Mouse (Mus musculus): ENCODE measurements around the gene Ly6g6f. TPM values are rescaled to one million over a fixed set of nuclear protein-coding genes. Genes with fewer than 3 reads are reported as not detected.

Gene Ly6g6f
- total and polyA plus RNA-seq, 3 experiments = 0.10 to 0.27 TPM; not detected in 1

DNA sequence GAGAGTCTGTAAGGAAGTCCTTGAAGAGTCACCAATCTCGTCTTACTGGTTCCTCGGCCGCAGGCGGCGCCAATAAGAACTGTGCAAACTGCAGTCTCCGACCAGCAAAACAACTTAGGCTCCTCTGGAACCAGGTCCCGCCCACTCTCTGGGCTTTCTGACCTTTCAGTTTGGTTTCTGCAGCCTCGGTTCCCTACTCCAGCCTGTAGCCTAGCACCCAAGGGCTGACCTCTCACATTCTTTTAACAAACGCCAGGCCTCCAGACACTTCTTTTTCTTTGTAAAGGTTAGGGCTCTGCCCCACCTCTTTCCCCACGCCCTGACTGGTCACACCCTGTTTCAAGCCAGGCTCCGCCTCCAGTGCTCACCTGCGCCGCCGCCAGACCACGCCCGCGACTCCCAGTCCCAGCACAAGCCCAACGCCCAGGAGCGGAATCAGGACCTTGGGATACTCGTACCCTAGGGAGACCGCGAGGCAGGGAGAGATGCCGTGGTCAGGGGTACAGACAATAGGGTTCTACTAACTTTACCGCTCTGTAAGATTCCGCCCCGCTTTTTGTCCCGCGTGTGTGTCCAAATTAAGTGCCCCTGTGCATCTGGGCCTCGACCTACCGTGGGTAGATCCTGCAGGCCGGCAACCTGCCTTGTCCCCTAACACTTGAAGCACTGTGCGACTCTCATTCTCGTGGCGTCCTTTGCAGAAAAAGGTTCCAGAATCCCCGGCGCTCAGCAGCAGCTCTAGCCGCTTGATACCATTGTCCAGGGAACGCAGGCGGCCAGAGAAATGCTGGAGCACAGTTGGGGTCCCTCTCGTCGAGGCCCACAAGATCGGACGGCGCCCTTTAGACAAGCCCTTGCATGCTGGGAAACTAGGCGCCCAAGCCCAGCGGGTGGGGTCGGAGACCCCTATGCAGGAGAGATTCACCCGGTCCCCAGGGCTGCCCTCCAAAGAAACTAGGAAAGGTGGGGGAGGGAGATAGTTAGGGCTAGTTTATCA is 20.2 kb downstream of the Ly6g6f start, which contains the start of gene Ly6g6c:
TSS of gene Ly6g6c (plus strand) at position 438 of the 997 bp plus-strand sequence.
- DNase-seq (ENCODE audit: low spot score) (no peak), ATAC-seq (ENCODE audit: extremely low read depth, insufficient number of reproducible peaks, low FRiP score, poor library complexity, severe bottlenecking) (no peak)
- Histone ChIP-seq H3K27me3 (ENCODE audit: insufficient read depth, low read length) (peaks cover 52% of the 10 kb centered on the region), H3K9me3 (replicated peaks) (no peaks in the 10 kb centered on the region), H3K4me3 (ENCODE audit: low read depth, low read length) (peak within 1 kb of the TSS; percentile 49; the same call in 1 of the 2 replicates), H3K36me3 (replicated peaks) (peaks cover 33% of the 10 kb centered on the region), H3K4me1 (ENCODE audit: insufficient read depth, low read depth, low read length) (peaks cover 44% of the 10 kb centered on the region)
- TF ChIP-seq CTCF (IDR thresholded peaks at IDR 0.05; ENCODE audit: low read depth, low read length) (no peak), GATA1 (IDR thresholded peaks at IDR 0.05; ENCODE audit: borderline replicate concordance, low read length) (no peak), POLR2AphosphoS5 (IDR thresholded peaks at IDR 0.05; ENCODE audit: insufficient replicate concordance, low read depth, low read length) (no peak), GATA2 (IDR thresholded peaks at IDR 0.05; ENCODE audit: borderline replicate concordance, low read depth, low read length) (no peak), TAL1 (conservative IDR thresholded peaks at IDR 0.05; ENCODE audit: low read depth, low read length) (no peak)

GRCm38 (mm10) chr17:35064378-35064877 is 21.0 kb downstream of the Ly6g6f start:
- Histone ChIP-seq H3K27me3 (ENCODE audit: insufficient read depth, low read length) (peaks cover 47% of the 10 kb centered on the region), H3K36me3 (replicated peaks) (peaks cover 36% of the 10 kb centered on the region)

DNA sequence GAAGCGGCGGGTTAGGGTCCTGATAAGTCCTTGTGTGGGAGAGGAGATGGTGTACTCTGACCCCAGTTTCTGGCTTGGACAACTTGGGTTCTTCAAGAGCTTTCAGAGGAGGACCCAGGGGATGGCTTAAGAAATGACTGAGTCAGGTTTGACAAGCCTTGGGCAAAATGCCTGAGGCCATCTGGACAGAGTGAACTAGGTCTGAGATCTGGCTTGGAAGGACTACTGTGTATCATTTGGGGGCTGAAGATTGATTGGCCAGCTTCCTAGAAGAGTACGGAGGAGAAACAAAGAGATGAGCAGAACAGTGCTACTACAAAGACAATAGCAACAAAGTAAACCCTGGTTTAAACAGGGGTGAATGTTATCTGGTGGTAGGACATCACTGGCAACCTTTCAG is 21.9 kb downstream of the Ly6g6f start:
- TF ChIP-seq POLR2AphosphoS5 (IDR thresholded peaks at IDR 0.05; ENCODE audit: insufficient replicate concordance, low read depth, low read length) (no peak), TAL1 (conservative IDR thresholded peaks at IDR 0.05; ENCODE audit: low read depth, low read length) (no peak), CTCF (IDR thresholded peaks at IDR 0.05; ENCODE audit: low read depth, low read length) (no peak), GATA2 (IDR thresholded peaks at IDR 0.05; ENCODE audit: borderline replicate concordance, low read depth, low read length) (no peak), GATA1 (IDR thresholded peaks at IDR 0.05; ENCODE audit: borderline replicate concordance, low read length) (no peak)
- peaks cover 41% of the 10 kb centered on the region for H3K36me3 ChIP-seq (replicated peaks)
- DNase-seq (ENCODE audit: low spot score) = no peak
- H3K4me3 ChIP-seq (ENCODE audit: low read depth, low read length) = no peak overlapping the region
- H3K4me1 ChIP-seq (ENCODE audit: insufficient read depth, low read depth, low read length) = peaks cover 57% of the 10 kb centered on the region
- no peaks in the 10 kb centered on the region for H3K9me3 ChIP-seq (replicated peaks)
- peaks cover 37% of the 10 kb centered on the region for H3K27me3 ChIP-seq (ENCODE audit: insufficient read depth, low read length)
- no peak for ATAC-seq (ENCODE audit: extremely low read depth, insufficient number of reproducible peaks, low FRiP score, poor library complexity, severe bottlenecking)

More at GRCm38 (mm10) chr17:35064378-35064877, 21.0 kb downstream of the Ly6g6f start:
- Histone ChIP-seq H3K9me3 (replicated peaks) (no peaks in the 10 kb centered on the region), H3K4me1 (ENCODE audit: insufficient read depth, low read depth, low read length) (peaks cover 51% of the 10 kb centered on the region), H3K4me3 (ENCODE audit: low read depth, low read length) (no peak overlapping the region; the same call in 1 of the 2 replicates)
- no peak for ATAC-seq (ENCODE audit: extremely low read depth, insufficient number of reproducible peaks, low FRiP score, poor library complexity, severe bottlenecking)
- TF ChIP-seq POLR2AphosphoS5 (IDR thresholded peaks at IDR 0.05; ENCODE audit: insufficient replicate concordance, low read depth, low read length) (no peak), TAL1 (conservative IDR thresholded peaks at IDR 0.05; ENCODE audit: low read depth, low read length) (no peak)
- DNase-seq (ENCODE audit: low spot score) = no peak

- TF ChIP-seq POLR2AphosphoS5 (IDR thresholded peaks at IDR 0.05; ENCODE audit: insufficient replicate concordance, low read depth, low read length) (no peak), GATA1 (IDR thresholded peaks at IDR 0.05; ENCODE audit: borderline replicate concordance, low read length) (no peak), CTCF (IDR thresholded peaks at IDR 0.05; ENCODE audit: low read depth, low read length) (no peak), TAL1 (conservative IDR thresholded peaks at IDR 0.05; ENCODE audit: low read depth, low read length) (no peak), GATA2 (IDR thresholded peaks at IDR 0.05; ENCODE audit: borderline replicate concordance, low read depth, low read length) (no peak)
- ATAC-seq (ENCODE audit: extremely low read depth, insufficient number of reproducible peaks, low FRiP score, poor library complexity, severe bottlenecking) = no peak
- no peak for DNase-seq (ENCODE audit: low spot score)
- Histone ChIP-seq H3K4me1 (ENCODE audit: insufficient read depth, low read depth, low read length) (peaks cover 68% of the 10 kb centered on the region), H3K4me3 (ENCODE audit: low read depth, low read length) (no peak overlapping the region), H3K36me3 (replicated peaks) (peaks cover 62% of the 10 kb centered on the region), H3K27me3 (ENCODE audit: insufficient read depth, low read length) (peaks cover 18% of the 10 kb centered on the region), H3K9me3 (replicated peaks) (no peaks in the 10 kb centered on the region)
Measured at GRCm38 (mm10) chr17:35061299-35061698, 24.1 kb downstream of the Ly6g6f start.

DNA sequence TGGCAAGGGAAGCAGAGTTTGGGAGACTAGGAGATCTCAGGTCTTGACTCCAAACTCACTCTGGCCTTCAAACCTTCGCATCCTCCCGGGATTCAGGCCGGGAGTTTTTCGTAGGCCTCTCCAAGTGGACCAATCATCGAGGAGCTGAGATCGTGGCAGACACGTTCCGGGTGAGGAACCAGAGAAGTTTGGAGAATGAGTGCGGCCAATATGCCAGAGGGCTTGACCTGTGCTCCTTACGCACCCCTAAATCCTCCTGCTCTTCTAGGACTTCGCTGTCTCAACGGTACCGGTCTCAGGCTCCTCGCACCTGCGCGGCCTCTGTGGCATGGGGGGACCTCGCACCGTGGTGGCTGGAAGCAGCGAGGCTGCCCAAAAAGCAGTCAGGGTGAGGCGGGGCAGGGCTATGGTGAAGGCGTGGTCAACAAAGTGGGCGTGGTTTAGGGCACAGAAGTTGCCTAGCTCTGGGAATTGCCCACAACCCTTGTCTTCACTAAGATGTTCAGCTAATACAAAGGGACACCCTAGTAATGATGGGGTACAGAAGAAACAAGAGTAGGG is 24.6 kb downstream of the Ly6g6f start:
- H3K27me3 ChIP-seq (ENCODE audit: insufficient read depth, low read length) = peaks cover 13% of the 10 kb centered on the region
- peaks cover 70% of the 10 kb centered on the region for H3K4me1 ChIP-seq (ENCODE audit: insufficient read depth, low read depth, low read length)
- no peaks in the 10 kb centered on the region for H3K9me3 ChIP-seq (replicated peaks)
- peak overlapping the region; percentile 76; the same call in 1 of the 2 replicates for H3K4me3 ChIP-seq (ENCODE audit: low read depth, low read length)
- peaks cover 66% of the 10 kb centered on the region for H3K36me3 ChIP-seq (replicated peaks)
- DNase-seq (ENCODE audit: low spot score) = no peak
- ATAC-seq (ENCODE audit: extremely low read depth, insufficient number of reproducible peaks, low FRiP score, poor library complexity, severe bottlenecking) = no peak
- no peak for TF ChIP-seq POLR2AphosphoS5 (IDR thresholded peaks at IDR 0.05; ENCODE audit: insufficient replicate concordance, low read depth, low read length)
- TF ChIP-seq CTCF (IDR thresholded peaks at IDR 0.05; ENCODE audit: low read depth, low read length) = no peak
- TF ChIP-seq TAL1 (conservative IDR thresholded peaks at IDR 0.05; ENCODE audit: low read depth, low read length) = no peak
- TF ChIP-seq GATA2 (IDR thresholded peaks at IDR 0.05; ENCODE audit: borderline replicate concordance, low read depth, low read length) = no peak
- no peak for TF ChIP-seq GATA1 (IDR thresholded peaks at IDR 0.05; ENCODE audit: borderline replicate concordance, low read length)

- Histone ChIP-seq H3K4me1 (ENCODE audit: insufficient read depth, low read depth, low read length) (peaks cover 69% of the 10 kb centered on the region), H3K27me3 (ENCODE audit: insufficient read depth, low read length) (peaks cover 6% of the 10 kb centered on the region), H3K4me3 (ENCODE audit: low read depth, low read length) (peak overlapping the region; percentile 76), H3K36me3 (replicated peaks) (peaks cover 74% of the 10 kb centered on the region), H3K9me3 (replicated peaks) (no peaks in the 10 kb centered on the region)
- no peak for DNase-seq (ENCODE audit: low spot score)
- TF ChIP-seq TAL1 (conservative IDR thresholded peaks at IDR 0.05; ENCODE audit: low read depth, low read length) (no peak), GATA1 (IDR thresholded peaks at IDR 0.05; ENCODE audit: borderline replicate concordance, low read length) (no peak), GATA2 (IDR thresholded peaks at IDR 0.05; ENCODE audit: borderline replicate concordance, low read depth, low read length) (no peak), CTCF (IDR thresholded peaks at IDR 0.05; ENCODE audit: low read depth, low read length) (no peak), POLR2AphosphoS5 (IDR thresholded peaks at IDR 0.05; ENCODE audit: insufficient replicate concordance, low read depth, low read length) (no peak)
- ATAC-seq (ENCODE audit: extremely low read depth, insufficient number of reproducible peaks, low FRiP score, poor library complexity, severe bottlenecking) = no peak
Measured at GRCm38 (mm10) chr17:35060071-35060470, 25.3 kb downstream of the Ly6g6f start.

All from G1E (cell line).